Mouse (Mus musculus) telencephalon, adult 2 months (tissue): ENCODE data around the gene Sohlh1.

Experiments
- DNase-seq: peaks from one replicate; pipeline ENCODE4 v3.0.0-alpha.2; 2011; ENCODE audit warnings: low read depth, low spot score

Gene Sohlh1

DNA sequence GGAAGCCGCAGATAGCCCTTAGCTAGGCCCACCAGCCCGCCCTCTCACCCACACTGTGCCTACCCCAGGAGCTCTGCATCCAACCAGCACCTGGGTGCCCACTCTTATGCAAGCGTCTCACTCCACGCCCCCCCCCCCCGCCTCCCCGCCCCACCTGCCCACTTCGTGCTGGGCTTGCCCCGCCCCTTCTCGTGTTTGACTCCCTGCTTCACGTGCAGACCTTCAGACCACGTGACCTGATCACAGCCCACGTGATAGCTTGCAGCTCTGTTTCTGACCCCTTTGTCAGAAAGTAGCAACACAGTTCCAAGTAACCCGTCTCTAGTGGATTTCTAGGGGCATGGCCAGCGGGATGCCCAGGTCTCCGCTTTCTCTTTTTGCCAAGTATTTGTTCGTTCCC lies at the start of gene Sohlh1:
Gene Sohlh1, minus strand, starts transcription at position 23 of the 400 bp plus-strand sequence.
- DNase-seq: no peak

GRCm38 (mm10) chr2:25892440-25892839 lies 45.4 kb upstream of the Sohlh1 start:
- DNase-seq: no peak

- no peak for DNase-seq
Observed at GRCm38 (mm10) chr2:25888144-25888543, 41.1 kb upstream of the Sohlh1 start.

- DNase-seq: no peak
Observed at GRCm38 (mm10) chr2:25887226-25887625, 40.2 kb upstream of the Sohlh1 start.

GRCm38 (mm10) chr2:25884756-25885155 lies 37.7 kb upstream of the Sohlh1 start:
- no peak for DNase-seq

DNA sequence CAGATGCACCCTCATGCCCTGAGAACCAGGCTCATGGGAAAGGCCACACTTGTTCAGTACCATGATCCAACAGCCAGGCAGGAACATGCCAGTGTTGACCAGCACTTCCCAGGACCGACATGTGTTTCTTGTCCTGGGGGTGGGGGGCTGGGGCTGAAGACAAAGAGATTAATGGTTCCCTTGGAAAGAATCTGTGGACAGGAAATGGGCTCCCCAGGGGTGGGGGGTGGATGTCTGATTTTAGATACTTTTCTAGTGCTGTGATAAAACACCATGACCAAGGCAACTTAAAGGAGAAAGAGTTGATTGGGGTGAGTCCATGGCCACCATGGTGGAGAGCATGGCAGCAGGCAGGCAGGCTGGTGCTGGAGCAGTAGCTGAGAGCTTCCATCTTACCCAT lies 35.2 kb upstream of the Sohlh1 start:
- no peak for DNase-seq

GRCm38 (mm10) chr2:25879061-25879460 lies 32.0 kb upstream of the Sohlh1 start:
- DNase-seq: no peak

DNA sequence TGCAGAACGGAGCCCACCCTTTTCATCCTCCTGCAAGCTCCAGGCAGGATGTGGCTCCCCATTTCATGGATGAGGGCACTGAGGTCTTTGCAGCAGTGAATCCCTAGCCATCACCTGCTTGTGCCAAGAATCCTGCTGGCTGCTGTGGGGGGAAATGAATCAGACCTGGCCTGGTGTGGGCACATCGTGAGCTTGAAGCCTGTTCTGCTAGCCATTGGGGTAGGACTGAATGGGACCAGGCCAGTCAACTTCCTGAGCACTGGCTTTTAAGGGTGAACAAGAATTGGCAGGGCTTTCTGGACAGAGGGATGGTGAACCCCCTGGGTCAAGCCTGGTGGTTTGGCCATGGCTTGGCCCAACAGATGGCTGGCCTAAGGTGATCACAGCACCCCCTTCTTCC lies 31.5 kb upstream of the Sohlh1 start:
- no peak for DNase-seq

- DNase-seq: no peak
Observed at GRCm38 (mm10) chr2:25877736-25878268, 30.8 kb upstream of the Sohlh1 start.

DNA sequence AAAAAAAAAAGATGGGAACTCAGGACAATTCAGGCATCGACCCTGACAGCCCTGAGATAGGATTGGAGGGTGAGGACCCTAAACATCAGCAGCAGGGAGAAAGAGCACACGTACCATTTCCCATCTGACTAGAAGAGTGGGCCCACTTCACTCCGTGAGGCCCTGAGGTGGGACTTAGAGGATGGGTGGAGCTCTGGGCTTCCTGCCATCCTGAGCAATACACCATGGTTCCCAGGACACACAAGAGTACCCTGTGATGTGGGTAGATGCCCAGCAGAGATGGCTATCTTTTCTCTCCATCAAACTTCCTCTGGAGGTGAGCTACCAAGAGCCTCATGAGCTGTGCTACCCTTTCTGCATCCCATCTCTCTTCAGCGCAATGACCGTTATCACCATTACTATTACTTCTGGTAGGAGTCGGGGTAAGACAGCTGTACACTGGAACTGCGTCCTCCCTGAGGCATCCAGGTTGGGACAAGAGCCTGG lies 30.2 kb upstream of the Sohlh1 start:
- DNase-seq: peak; percentile 22

DNA sequence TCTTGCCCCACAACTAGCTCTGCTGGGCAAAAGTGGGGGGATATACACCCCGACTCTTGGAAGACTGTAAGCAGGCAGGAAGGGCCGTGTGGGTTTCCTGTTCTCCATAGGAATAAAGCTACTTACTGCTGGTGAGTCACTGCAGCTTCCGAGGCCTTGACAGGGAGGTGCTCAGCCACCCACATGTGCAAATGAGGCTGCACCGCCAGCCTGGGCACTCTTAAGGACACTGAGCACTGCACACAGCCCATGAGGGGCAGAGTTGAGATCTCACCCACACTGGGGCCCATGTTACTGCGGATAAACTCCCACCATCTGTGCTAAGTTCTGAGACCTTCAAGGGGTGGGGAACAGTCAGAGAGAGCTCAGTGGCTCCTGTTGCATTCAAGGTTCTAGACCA lies 19.6 kb upstream of the Sohlh1 start:
- DNase-seq: peak; percentile 48

GRCm38 (mm10) chr2:25865412-25865811 lies 18.4 kb upstream of the Sohlh1 start:
- DNase-seq: peak; percentile 79

DNA sequence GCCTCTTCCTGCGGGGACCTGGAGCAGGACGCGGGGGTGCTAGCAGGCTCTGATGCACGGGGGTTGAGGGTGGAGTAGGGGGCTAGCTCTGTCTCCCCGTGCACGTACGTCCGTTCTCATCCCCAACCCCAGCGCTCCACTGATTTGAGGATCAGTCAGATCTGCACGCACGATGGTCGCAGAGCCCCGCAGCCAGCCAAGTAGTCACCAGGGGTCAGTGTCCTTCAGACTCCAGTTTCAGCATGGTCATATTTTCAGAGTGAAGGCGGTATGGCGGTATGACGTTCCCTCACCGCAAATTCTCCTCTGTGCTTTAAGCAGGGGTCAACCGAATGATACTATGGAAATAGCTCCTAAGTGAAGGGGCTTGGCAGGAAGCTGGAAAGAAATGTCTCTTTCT lies 17.2 kb upstream of the Sohlh1 start:
- DNase-seq: no peak

DNA sequence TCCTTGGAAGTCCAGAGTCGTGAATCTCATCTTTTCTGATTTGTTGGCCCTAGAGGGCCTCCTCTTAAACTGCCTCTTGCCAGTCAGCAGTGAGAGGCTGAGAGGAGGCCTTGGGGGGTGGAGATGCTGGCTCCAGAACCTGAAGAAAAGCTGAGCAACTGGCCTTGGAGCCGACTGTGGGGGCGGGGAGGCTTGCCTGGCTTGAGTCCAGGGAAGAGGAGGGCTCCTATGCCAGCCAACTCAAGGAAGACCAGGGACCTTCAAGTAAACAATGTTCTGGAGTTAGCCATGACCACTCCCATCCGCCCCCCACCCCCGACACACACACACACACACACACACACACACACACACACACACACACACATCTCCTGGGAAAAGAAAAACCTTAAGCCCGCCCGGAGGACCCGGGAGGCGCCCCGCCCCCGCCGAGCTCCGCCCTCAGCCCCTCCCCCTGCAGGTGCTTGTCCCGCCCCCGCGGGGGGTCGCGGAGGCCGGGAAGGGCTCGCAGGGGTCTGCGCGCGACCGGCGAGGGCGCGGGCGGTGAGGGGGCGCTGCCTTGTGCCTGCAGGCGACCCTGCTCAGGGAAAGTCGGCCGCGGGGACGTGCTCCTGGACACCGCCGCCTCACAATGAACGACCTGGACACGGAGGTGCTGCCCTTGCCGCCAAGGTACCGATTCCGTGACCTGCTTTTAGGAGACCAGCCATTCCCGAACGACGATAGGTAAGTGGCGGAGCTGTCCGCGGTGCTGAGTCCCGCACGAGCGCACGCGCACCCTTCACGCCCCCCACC lies 16.5 kb upstream of the Sohlh1 start, which contains the start of gene Kcnt1:
Gene Kcnt1, plus strand, starts transcription at position 398 of the 795 bp plus-strand sequence.
- peak; percentile 17 for DNase-seq

- DNase-seq: peak; percentile 13
Observed at GRCm38 (mm10) chr2:25862696-25863270, 15.7 kb upstream of the Sohlh1 start.

GRCm38 (mm10) chr2:25862038-25862437 lies 15.0 kb upstream of the Sohlh1 start:
- DNase-seq: no peak

DNA sequence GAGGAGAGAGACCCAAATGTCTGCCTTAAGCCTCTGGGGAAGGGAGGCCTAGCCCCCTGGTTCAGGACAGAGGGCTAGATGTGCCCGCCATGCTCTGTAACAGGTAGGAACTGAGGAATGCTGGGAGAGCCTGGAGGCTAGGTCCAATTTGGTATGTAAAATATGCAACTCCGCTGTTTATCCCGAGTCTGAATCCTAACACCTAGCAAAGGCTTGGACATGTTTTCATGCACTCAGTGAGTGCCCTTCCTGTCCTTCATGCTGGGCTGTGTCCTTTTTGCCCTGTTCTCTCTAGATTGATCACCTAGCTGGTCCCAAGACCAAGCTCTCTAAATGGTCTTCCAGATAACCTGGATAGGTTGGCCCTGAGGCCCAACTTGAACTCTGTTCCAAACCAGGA lies 12.8 kb upstream of the Sohlh1 start:
- DNase-seq: no peak

- DNase-seq: no peak
Observed at GRCm38 (mm10) chr2:25853998-25854397, 7.0 kb upstream of the Sohlh1 start.

DNA sequence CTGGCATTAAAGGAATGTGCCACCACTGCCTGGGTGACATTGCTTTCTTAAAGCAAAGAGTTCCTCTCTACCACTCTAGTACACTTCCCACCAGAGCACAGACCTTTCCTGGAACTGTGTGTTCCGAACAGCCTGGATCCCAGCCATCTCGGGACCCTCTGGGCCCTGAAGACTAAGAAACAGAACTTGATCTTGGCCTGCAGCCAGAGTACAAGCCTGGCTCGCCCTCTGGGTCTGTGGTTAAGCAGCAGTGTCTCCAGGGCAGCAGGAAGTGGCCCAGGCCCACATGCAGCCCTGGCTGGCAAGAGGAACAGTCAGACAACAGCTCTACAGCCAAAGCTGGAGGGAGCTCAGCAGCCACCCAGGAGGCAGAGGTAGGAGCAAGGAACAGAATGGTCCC lies 5.6 kb upstream of the Sohlh1 start:
- DNase-seq: peak; percentile 29

DNA sequence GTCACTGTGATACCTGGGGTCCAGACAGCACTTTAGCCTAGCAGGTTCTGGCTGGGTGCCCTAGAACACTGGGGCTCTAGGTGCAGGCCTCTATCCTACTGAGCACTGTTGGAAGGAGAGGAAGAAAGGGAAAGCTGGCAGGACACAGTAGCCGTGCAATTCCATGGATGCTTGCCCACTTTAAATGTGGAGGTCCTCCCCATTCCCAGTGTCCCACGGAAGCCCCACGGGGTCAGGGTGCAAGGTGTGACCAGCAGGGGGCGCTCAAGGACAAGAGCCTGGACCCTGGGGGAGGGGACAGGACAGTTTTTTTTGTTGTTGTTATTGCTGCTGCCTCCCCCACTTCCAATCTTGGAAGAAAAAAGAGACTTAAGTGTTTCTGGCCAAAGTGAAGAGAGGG lies 3.3 kb upstream of the Sohlh1 start:
- no peak for DNase-seq

DNA sequence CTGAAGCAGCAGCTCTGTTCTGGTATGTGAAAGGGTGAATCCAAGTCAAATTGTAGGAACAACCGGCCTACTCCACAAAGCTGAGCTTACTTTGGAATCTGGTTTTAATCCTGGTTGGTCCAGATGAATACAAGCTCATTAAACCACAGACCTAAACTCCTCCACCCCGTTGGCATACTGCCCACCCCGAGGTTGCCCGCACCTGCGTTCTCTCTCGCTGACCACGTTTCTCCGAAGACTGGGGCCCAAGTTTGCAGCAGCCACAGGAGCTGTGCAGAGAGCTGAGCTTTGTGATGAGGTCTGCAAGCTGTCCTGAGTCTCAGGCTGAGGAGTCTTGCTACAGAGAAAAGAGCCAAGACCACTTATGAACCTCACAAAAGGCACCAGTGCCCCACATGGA lies 532 bp downstream of the Sohlh1 start:
- no peak for DNase-seq

GRCm38 (mm10) chr2:25844097-25844496 lies 3.0 kb downstream of the Sohlh1 start:
- no peak for DNase-seq

DNA sequence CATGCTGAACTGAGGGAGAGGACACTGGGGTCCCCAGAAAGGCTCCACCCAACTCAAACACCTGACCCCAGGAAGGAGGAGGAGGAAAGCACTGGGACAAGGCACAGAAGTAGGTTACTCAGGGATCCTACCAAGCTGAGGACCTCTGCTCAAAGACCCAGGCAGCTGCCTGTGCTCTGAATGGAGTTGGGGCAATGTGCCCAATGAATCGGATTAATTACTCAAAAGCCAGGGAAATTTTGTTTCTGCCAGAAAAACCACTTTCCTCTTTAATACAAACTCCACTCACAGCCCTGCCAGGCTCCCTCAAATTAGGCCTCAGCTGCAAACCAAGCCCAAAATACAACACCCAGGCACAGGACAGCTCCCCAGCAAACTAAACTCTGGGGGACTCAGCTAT lies 4.3 kb downstream of the Sohlh1 start:
- no peak for DNase-seq
